Mouse (Mus musculus) Patski (cell line): ENCODE data around the gene Ldlrad3. TPM values are rescaled to one million over a fixed set of nuclear protein-coding genes. Genes with fewer than 3 reads are reported as not detected.
A peak's percentile ranks its signal among the peaks of the same experiment; 100 is the strongest.

Source experiments
- ATAC-seq: fragments of 100-300 bp; one replicate; pipeline ENCODE4 v1.8.0; 2021
- CTCF ChIA-PET: fragments of 350-600 bp; sonication (Branson Sonifier 250); formaldehyde crosslinking; loops from one replicate; lab custom pipeline; 2022; ENCODE audit warnings: inconsistent platforms; lab: Charles Lee
- POLR2A ChIA-PET: fragments of 350-600 bp; sonication (Branson Sonifier 250); formaldehyde crosslinking; loops from one replicate; lab custom pipeline; 2022; ENCODE audit warnings: antibody characterized with exemption, inconsistent platforms; lab: Charles Lee
- DNase-seq: peaks from one replicate; pipeline ENCODE4 v3.0.0-alpha.2; 2011; ENCODE audit warnings: low read depth, low spot score
- H3K27me3 ChIP-seq: fragments of 371-371 bp; one replicate; pipeline ENCODE4 v1.5.1; 2021
- CTCF ChIP-seq: fragments of 100-300 bp; IDR thresholded peaks from one replicate; pipeline ENCODE4 v1.5.1; 2021
- in situ Hi-C: fragments of 300-500 bp; cut with MboI; formaldehyde crosslinking; loops from 3 replicates; pipeline ENCODE4 v1.11.1; 2018; ENCODE audit warnings: low pct_unique_long_range_greater_than_20kb, mixed read lengths
- polyA plus RNA-seq: library from polyadenylated mRNA; unstranded; gene quantifications from one replicate; pipeline ENCODE4 v1.2.3, GENCODE M21; 2021

Gene Ldlrad3
- polyA plus RNA-seq, 1 experiment from 2014 or later = 8.1 TPM

DNA sequence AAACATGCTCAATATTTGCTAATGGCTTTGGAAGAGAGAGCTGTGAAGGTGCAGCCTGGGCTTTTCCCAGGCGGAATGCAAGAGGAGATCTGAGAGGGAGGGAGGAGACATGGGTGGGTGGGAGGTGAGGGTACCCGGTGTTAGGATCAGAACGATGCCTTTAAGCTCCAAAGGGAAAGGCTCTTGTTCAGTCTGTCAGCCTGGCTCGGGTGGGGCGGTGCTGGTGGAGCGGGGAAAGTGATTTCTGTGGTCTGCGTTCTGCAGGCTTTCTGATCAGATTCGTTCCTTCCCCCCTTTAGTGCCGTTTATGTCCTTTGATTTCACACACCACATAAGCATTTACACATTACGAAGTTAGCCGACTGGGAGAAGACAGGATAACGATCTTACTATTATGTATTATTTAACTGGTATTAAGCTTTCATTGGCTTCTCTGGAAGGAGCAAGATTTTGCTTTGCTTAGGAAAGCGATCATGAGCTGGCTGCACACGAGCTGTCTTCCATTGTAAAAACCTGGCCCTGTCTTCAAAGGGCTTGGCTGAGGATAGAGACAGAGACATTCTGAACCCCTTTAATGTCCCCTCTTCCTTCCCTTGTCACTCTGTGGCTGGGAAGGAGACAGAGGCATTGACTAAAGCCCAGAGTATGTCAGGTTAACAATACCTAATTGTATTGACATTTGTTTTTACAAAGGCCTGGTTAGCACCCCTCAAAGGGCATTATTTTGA, 19.7 kb upstream of the Ldlrad3 start:
- DNase-seq = no peak
- ATAC-seq = no peak
- in situ Hi-C loops = no loop called here
- ChIA-PET CTCF (interaction anchor here (1.2 to 2.1 kb wide), 2 partner anchors 13 to 16 kb away, joined by 3 to 6 read pairs; no protein-coding TSS in a partner anchor), POLR2A (no interaction called here)
- peaks cover 10% of the 10 kb centered on the region for H3K27me3 ChIP-seq
- no peak for TF ChIP-seq CTCF

DNA sequence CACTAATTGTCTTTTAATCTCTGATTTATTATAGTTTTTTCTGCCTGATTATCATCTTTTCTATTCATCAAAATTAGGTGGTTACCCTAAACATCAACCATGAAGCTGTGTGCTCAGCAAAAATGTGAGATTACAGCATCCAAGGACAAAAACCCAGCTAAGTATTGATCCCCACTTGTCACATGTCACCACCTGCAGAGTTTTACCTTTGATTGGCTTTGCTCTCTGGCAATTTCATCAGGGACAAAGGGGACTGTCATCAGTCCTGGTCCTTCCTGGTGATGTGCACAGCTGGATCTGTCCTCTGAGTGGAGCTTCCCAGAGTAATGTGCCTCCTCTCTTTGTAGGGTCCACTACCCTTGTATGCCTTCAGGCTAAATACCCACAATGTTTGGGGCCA, 17.3 kb upstream of the Ldlrad3 start:
- POLR2A ChIA-PET = no interaction called here
- no peak for TF ChIP-seq CTCF
- DNase-seq (no peak), ATAC-seq (no peak)
- in situ Hi-C loops = no loop called here
- H3K27me3 ChIP-seq = peaks cover 10% of the 10 kb centered on the region
- CTCF ChIA-PET = interaction anchor here (0.8 kb wide), 1 partner anchor 17 kb away, joined by 3 read pairs; the partner anchor contains the start of gene Ldlrad3

DNA sequence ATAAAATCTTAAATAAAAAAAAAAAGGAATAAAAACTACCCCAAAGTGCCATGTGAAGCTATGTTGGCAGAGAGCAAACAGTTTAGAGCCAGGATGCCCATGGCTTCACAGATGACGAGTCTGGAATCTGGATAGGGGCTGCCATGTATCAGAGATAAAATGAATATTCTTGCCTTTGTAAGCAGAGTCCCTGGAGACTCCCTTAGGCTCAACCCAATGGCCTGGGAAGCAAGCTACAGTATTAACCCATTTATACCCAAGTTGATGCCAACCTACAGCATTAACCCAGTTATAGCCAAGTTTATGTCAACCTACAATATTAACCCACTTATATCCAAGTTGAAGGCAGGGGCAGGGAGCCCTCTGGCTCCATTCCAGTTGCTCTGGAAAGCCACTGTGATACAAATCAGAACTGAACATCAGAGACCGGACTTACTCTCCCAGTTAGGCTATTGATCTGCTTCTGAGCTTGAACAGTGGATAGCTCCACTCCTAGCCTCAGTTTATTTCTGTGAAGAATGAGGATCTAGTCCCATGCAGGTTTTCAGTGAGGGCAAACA, 16.1 kb upstream of the Ldlrad3 start:
- CTCF ChIA-PET = no interaction called here
- POLR2A ChIA-PET = interaction anchor here (0.6 kb wide), 1 partner anchor 16 kb away, joined by 4 read pairs; the partner anchor contains the start of gene Ldlrad3
- no peak for DNase-seq
- in situ Hi-C loops = no loop called here
- no peak for ATAC-seq
- TF ChIP-seq CTCF = no peak
- peaks cover 10% of the 10 kb centered on the region for H3K27me3 ChIP-seq

DNA sequence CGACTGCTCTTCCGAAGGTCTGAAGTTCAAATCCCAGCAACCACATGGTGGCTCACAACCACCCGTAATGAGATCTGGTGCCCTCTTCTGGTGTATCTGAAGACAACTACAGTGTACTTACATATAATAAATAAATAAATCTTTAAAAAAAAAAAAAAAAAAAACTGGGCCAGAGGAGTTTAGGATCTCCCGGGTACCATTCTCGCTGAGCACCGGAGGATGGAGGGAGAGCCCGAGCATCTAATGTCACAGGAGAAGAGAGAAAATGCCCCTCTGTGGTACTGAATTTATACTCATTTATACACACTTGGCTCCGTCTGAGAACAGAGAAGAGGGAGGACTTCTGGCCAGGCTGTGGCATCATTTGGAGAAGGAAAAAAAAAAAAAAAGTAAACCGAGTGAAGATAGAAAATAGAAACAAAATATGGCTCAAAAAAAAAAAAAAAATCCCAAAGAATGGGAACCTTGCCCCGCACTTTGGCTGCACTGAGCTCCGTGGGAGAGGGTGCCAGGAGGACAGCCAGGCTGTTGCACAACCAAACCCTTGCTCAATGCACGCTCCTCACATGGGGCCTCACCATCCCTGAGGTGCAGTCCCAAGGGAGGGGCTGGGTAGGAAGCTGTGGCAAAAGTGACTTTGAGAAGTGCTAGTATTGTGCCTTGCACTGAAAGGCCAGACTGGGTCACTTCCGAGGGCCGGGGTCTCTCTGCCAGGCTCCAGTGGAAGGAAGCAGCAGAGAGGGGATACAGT, 15.2 kb upstream of the Ldlrad3 start:
- CTCF ChIA-PET = no interaction called here
- POLR2A ChIA-PET = interaction anchor here (0.6 kb wide), 1 partner anchor 15 kb away, joined by 4 read pairs; the partner anchor contains the start of gene Ldlrad3

DNA sequence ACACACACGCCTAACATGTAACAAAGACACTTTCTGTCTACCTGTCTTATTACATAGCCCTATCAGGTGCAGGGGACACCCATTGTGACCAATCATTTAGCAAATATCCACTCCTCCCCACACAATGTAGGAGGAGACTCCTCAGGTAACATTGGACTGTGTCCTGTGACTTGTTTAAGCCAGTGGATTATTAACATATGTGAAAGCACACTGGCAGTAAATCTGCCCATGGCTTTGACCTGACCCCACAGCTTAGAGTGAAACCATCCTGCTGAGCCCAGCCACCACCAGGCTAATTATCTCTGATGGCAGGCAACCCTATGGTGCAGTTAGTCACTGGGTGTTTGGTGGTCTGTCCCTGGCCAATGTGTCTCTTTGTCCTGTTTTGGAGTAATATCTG, 11.1 kb upstream of the Ldlrad3 start:
- no peaks in the 10 kb centered on the region for H3K27me3 ChIP-seq
- DNase-seq (peak; percentile 4), ATAC-seq (no peak)
- TF ChIP-seq CTCF = no peak
- CTCF ChIA-PET = no interaction called here
- POLR2A ChIA-PET = no interaction called here
- in situ Hi-C loops = no loop called here

More for the DNA sequence above, 15.2 kb upstream of the Ldlrad3 start:
- in situ Hi-C loops = no loop called here
- H3K27me3 ChIP-seq = peaks cover 8% of the 10 kb centered on the region
- ATAC-seq (no peak), DNase-seq (no peak)
- no peak for TF ChIP-seq CTCF

DNA sequence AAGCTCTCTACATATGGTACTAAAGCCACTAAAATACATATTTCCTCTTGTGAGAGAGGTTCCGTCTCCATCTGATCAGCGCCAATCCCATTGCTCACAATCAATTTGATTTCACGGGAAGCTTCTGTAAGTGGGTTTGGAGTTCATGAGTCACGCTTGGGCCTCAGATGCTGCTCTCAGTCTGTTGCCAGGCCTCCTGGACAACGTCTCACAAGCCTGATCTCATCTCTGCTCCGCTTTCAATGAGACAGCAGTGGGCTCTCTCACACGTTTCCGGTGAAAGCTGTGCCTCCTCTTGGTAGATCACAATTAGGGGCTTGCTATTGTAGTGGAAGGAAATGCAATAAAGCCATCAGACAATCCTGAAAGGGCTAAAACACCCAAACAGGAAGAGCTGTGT, 10.5 kb upstream of the Ldlrad3 start:
- in situ Hi-C loops = no loop called here
- H3K27me3 ChIP-seq = no peaks in the 10 kb centered on the region
- ATAC-seq (no peak), DNase-seq (no peak)
- TF ChIP-seq CTCF = no peak
- ChIA-PET POLR2A (no interaction called here), CTCF (no interaction called here)

DNA sequence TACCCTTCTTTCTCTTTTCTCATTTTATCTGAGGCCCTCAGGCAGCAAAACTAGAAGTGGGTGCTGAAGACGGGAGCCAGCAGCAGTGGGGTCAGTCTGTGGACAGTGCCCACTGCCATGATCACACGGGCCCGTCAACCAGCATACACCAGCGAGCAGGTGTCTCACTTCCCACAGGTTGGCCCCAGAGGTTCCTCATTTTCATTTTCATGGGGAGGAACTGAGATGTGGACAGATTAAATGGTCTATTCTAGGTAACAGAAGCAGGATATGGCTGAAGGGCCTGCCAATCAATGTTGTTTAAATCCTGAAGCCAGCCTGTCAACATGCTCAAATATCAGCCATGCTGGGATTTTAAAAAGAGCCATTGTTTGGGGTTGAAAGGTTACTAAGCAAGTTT, 9.3 kb upstream of the Ldlrad3 start:
- no peak for TF ChIP-seq CTCF
- DNase-seq = no peak
- no peak for ATAC-seq
- H3K27me3 ChIP-seq = no peaks in the 10 kb centered on the region
- in situ Hi-C loops = no loop called here
- ChIA-PET POLR2A (no interaction called here), CTCF (no interaction called here)

DNA sequence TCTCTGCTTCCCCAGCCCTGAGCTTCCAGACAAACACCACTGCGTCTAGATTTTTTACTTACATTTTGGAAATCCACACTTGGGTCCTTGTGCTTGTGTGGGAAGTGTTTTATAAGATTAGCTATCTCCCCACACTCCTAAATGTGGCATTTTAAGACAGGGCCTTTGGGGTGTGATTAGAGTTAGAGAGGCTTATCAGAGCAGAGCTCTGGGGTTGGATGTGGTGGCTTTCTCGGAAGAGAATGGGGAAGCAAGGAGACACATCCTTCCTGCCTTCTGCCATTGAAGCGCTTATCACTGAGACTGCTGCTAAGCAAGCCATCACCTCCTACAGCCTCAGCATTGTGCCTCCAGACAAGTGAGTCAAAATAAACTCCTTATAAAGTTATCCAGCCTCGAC, 8.1 kb upstream of the Ldlrad3 start:
- H3K27me3 ChIP-seq = no peaks in the 10 kb centered on the region
- ChIA-PET POLR2A (interaction anchor here (0.6 kb wide), 1 partner anchor 28 kb away, joined by 5 read pairs; no protein-coding TSS in a partner anchor), CTCF (interaction anchor here (2.7 kb wide), 1 partner anchor 12 kb away, joined by 6 read pairs; no protein-coding TSS in a partner anchor)
- in situ Hi-C loops = no loop called here
- no peak for TF ChIP-seq CTCF
- DNase-seq (no peak), ATAC-seq (no peak)

DNA sequence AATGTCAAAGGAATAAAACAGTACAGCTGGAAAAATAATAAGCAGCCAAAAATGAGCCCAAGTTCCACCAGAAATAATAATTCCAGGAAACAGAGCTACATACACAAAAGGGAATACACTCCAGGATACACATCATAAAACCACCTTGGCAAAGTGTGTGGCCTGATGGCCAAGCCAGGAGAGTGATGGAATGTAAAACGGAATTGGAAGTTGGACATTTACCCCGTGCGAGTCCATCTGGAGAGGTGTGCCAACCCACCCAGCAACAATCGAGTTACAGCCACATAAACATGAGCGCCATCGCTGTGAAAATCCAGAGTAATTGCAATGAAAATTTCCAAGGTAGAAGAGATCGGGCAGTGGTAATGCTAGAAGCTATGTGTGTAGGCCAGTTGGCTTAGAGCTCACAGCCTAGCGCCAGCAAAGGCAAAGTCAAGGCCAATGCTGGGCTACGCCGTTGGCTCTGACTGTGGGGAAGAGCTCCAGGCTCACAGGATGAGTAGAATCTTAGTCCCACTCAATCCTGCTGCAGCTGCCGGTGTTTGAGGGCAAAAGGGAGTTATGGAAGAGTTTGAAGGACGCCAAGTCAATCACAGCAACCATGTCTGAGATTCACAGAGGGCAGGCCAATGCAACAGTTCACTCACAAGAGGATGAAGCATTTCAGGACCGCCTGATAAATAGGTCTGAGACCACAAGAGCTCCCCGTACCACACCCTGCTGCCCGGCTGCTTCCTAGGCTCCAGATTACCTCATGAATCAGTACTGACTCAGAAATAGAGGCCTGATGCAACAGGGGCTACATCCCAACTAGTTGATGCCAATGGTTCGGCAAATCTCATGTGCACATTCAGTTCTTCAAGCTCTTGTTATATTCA, 7.0 kb upstream of the Ldlrad3 start:
- H3K27me3 ChIP-seq = no peaks in the 10 kb centered on the region
- POLR2A ChIA-PET = no interaction called here
- TF ChIP-seq CTCF = no peak
- CTCF ChIA-PET = interaction anchor here (2.7 kb wide), 1 partner anchor 13 kb away, joined by 6 read pairs; no protein-coding TSS in a partner anchor
- no peak for ATAC-seq
- DNase-seq = no peak
- in situ Hi-C loops = no loop called here

DNA sequence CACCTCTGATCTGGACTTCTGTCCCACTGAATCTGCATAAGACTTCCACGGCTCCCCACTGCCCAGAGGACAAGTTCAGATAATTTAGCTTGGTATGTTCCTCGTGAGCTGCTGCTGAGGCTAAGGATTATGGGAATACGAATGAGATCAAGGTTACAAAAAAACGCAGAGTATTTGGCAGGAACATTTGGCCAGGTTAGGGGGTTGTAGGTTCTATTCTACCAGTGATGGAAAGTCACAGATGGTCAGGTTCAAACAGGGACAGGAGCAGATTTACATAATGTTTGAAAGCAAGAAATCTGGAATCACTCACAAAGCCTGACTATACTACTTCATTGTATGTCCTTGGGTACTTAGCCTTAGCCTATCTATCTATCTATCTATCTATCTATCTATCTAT, 5.6 kb upstream of the Ldlrad3 start:
- H3K27me3 ChIP-seq = no peaks in the 10 kb centered on the region
- no peak for DNase-seq
- in situ Hi-C loops = no loop called here
- no peak for TF ChIP-seq CTCF
- ChIA-PET POLR2A (no interaction called here), CTCF (interaction anchor here (1.2 to 2.7 kb wide), 2 partner anchors 15 to 262 kb away, joined by 4 to 6 read pairs; no protein-coding TSS in a partner anchor)
- no peak for ATAC-seq
